ENCODE assay signal across 8 mouse cellular contexts in genomic region chr2:92485640-92486295, GRCm38 (mm10). TPM values are rescaled to one million over a fixed set of nuclear protein-coding genes. Genes with fewer than 3 reads are reported as not detected.
DNase-seq lines count a peak whose midpoint lies in the region; ATAC-seq and TF ChIP-seq lines count a peak whose summit lies in the region.

No protein-coding gene starts in this region.

- 6% methylated on average over 15 of the region's 15 CpGs for WGBS in hindbrain, postnatal 0 days

- no peak overlapping the region for H3K27ac ChIP-seq in hindbrain, postnatal 0 days

- peak overlapping the region; percentile 38 for H3K4me2 ChIP-seq in hindbrain, postnatal 0 days (ENCODE audit: low read depth, low read length)

- H3K4me1 ChIP-seq in hindbrain, postnatal 0 days (ENCODE audit: insufficient read depth, low read length): no peaks in the 10 kb centered on the region

- H3K9ac ChIP-seq in hindbrain, postnatal 0 days (replicated peaks; ENCODE audit: low read length): no peak overlapping the region

- H3K27me3 ChIP-seq in hindbrain, postnatal 0 days (ENCODE audit: insufficient read depth, low read length): peaks cover 8% of the 10 kb centered on the region; the same call in 1 of the 2 replicates

- peak; percentile 91 for TF ChIP-seq CTCF in hindbrain, postnatal 0 days (IDR thresholded peaks at IDR 0.05; ENCODE audit: low read depth)

- intact Hi-C loops in left cerebral cortex, postnatal 14 days (cut with DNase I): loop anchor here (1.0 to 5.0 kb wide), 4 partner anchors 113 to 355 kb away; partner anchors contain the start of gene Chst1

- H3K9me3 ChIP-seq in hindbrain, postnatal 0 days (ENCODE audit: low read length): no peaks in the 10 kb centered on the region

- no peaks in the 10 kb centered on the region for H3K36me3 ChIP-seq in hindbrain, postnatal 0 days (ENCODE audit: insufficient read depth, low read length)

- peak; percentile 50 for ATAC-seq in hindbrain, postnatal 0 days
- no peak for ATAC-seq in inflammation-experienced regulatory T-cells, adult 6 months

- H3K4me3 ChIP-seq in hindbrain, postnatal 0 days (ENCODE audit: low read length): no peak overlapping the region; the same call in 1 of the 2 replicates

- peak; percentile 82 for DNase-seq in NIH3T3 (ENCODE audit: low read depth)
- peak; percentile 92 to 93 for DNase-seq in cerebellum, postnatal 10 days
- DNase-seq in gastrocnemius, adult 18-20 months (ENCODE audit: low spot score): peak; percentile 61
- peak; percentile 91 for DNase-seq in hindbrain, postnatal 0 days (ENCODE audit: low spot score)
- peak; percentile 76 to 85 for DNase-seq in left cerebral cortex, postnatal 14 days (ENCODE audit: low spot score in 2 of 2)
- DNase-seq in mesoderm, embryonic 11.5 days (ENCODE audit: low read depth, low spot score): peak; percentile 70
- DNase-seq in right cerebral cortex, postnatal 25 days: peak; percentile 78

RNA-seq across cellular contexts. Expression of gene Slc35c1, which starts 25.4 kb away (rescaled TPM):
- total RNA-seq in gastrocnemius, adult 18-20 months (2021): 1 to 10 TPM; 4.3 to 6.0 TPM
- 11.0 and 12.7 TPM in 2 replicates for total RNA-seq in hindbrain, postnatal 0 days (2014; rRNA removed)
- 12.7 and 16.4 TPM in 2 replicates for polyA plus RNA-seq in hindbrain, postnatal 0 days (2015; fragmentation: Nextera tagmentation; extraction: Ambion mirVana)
- 10 to 100 TPM; 20.5 to 22.1 TPM for total RNA-seq in left cerebral cortex, postnatal 14 days (2021)
- polyA plus RNA-seq in inflammation-experienced regulatory T-cells, adult 6 months (2017; shearing (Covaris generic)): 10 to 100 TPM; 35.1 to 53.1 (median 38.8) TPM

RNA-seq across cellular contexts. Expression of gene Cry2, which starts 51.9 kb away (rescaled TPM):
- total RNA-seq in gastrocnemius, adult 18-20 months (2021): 10 to 100 TPM; 18.5 to 21.2 TPM
- 43.8 and 45.5 TPM in 2 replicates for total RNA-seq in hindbrain, postnatal 0 days (2014; rRNA removed)
- polyA plus RNA-seq in hindbrain, postnatal 0 days (2015; fragmentation: Nextera tagmentation; extraction: Ambion mirVana): 50.6 and 52.0 TPM in 2 replicates
- total RNA-seq in left cerebral cortex, postnatal 14 days (2021): 100 to 1,000 TPM; 109 to 116 TPM
- 10 to 100 TPM in 1 of 3 experiments, 1 to 10 TPM in 2; 3.5 to 10.2 (median 6.9) TPM for polyA plus RNA-seq in inflammation-experienced regulatory T-cells, adult 6 months (2017; shearing (Covaris generic))
